Mouse (Mus musculus): Measurements from ENCODE around the gene Ddx23. TPM values are rescaled to one million over a fixed set of nuclear protein-coding genes. Genes with fewer than 3 reads are reported as not detected.

Ddx23 gene
- 24.4 and 29.3 TPM in 2 replicates for polyA plus RNA-seq (2016; fragmentation: Nextera tagmentation; extraction: Ambion mirVana)

DNA sequence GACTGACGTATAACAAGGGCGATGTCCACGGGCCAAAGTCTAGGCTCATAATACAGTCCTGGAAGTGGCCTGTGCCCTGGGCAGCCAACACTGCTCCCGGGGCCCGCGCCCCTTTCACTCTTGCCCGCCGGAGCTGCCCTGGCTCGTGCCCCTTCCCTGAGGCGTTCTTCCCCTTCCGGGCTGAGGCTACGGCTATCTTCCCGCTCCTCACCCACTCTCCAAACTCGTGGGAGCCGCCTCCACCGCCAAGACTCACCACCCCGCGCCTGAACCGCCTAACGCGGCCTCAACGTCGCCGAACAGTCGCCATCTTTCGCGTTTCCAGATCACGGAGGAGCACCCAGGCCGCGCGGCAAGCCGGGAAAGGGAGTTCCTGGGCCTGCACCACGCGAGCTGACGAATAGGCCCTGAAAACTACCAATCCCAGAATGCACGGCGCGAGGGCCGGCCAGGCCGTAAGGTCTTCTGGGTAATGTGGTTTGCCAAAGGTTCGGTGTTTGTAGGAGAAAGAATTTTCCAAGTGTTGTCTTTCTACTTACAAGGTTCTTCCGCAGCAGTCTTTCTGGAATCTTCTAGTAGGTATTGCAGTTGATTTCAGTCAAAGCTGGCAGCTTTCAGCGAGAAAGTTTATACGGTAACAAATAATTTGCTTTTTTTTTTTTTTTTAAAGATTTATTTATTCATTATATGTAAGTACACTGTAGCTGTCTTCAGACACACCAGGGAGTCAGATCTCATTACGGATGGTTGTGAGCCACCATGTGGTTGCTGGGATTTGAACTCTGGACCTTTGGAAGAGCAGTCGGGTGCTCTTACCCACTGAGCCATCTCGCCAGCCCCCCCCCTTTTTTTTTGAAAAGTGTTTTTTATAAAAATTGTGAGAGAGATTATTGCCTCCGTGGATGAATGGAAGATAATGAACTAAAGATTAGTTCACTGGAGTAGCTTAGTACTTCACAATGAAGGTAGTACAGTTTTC is at the start of gene Ddx23:
Ddx23 (minus strand) TSS at position 328 of the 979 bp plus-strand sequence.
- H3K9me3 ChIP-seq = no peaks in the 10 kb centered on the region
- peak; percentile 97 for ATAC-seq (ENCODE audit: low FRiP score, low read depth)
- peak within 1 kb of the TSS; percentile 83 for H3K9ac ChIP-seq (replicated peaks)
- H3K4me2 ChIP-seq (replicated peaks) = peak within 1 kb of the TSS; percentile 74
- WGBS = 5% methylated on average over 48 of the region's 48 CpGs
- H3K27ac ChIP-seq (replicated peaks) = peak within 1 kb of the TSS; percentile 85
- no peaks in the 10 kb centered on the region for H3K27me3 ChIP-seq
- peak within 1 kb of the TSS; percentile 80 for H3K4me3 ChIP-seq
- H3K36me3 ChIP-seq = peaks cover 18% of the 10 kb centered on the region
- 0 out of 2 replicates have a peak, but pooled peaks cover 5% of the 10 kb centered on the region for H3K4me1 ChIP-seq

- no peak for ATAC-seq (ENCODE audit: low FRiP score, low read depth)
- Histone ChIP-seq H3K9me3 (no peaks in the 10 kb centered on the region), H3K9ac (replicated peaks) (no peak overlapping the region), H3K27ac (replicated peaks) (no peak overlapping the region), H3K36me3 (no peaks in the 10 kb centered on the region), H3K4me1 (0 out of 2 replicates have a peak, but pooled peaks cover 3% of the 10 kb centered on the region), H3K4me3 (no peak overlapping the region), H3K27me3 (peaks cover 23% of the 10 kb centered on the region), H3K4me2 (replicated peaks) (no peak overlapping the region)
- WGBS = 19% methylated on average over 9 of the region's 9 CpGs
Observed at GRCm38 (mm10) chr15:98710442-98710841, 47.7 kb upstream of the Ddx23 start.

- Histone ChIP-seq H3K27me3 (peaks cover 27% of the 10 kb centered on the region), H3K4me3 (peak within 1 kb of the TSS; percentile 32), H3K9me3 (no peaks in the 10 kb centered on the region), H3K27ac (replicated peaks) (no peak within 1 kb of the TSS), H3K36me3 (no peaks in the 10 kb centered on the region), H3K4me2 (replicated peaks) (peak within 1 kb of the TSS; percentile 44), H3K9ac (replicated peaks) (no peak within 1 kb of the TSS), H3K4me1 (0 out of 2 replicates have a peak, but pooled peaks cover 3% of the 10 kb centered on the region)
- no peak for ATAC-seq (ENCODE audit: low FRiP score, low read depth)
- 18% methylated on average over 16 of the region's 16 CpGs for WGBS
Observed at GRCm38 (mm10) chr15:98707766-98708372, 45.2 kb upstream of the Ddx23 start, which contains the start of gene Ccdc65. Gene Ccdc65, plus strand, starts transcription at chr15:98708207.

GRCm38 (mm10) chr15:98704312-98704711 is 41.6 kb upstream of the Ddx23 start:
- no peaks in the 10 kb centered on the region for H3K36me3 ChIP-seq
- 66% methylated on average over 9 of the region's 9 CpGs for WGBS
- ATAC-seq (ENCODE audit: low FRiP score, low read depth) = no peak
- H3K9me3 ChIP-seq = no peaks in the 10 kb centered on the region
- no peak overlapping the region for H3K9ac ChIP-seq (replicated peaks)
- H3K4me1 ChIP-seq = peaks cover 6% of the 10 kb centered on the region; the same call in 1 of the 2 replicates
- no peak overlapping the region for H3K27ac ChIP-seq (replicated peaks)
- H3K27me3 ChIP-seq = peaks cover 52% of the 10 kb centered on the region
- H3K4me3 ChIP-seq = no peak overlapping the region
- H3K4me2 ChIP-seq (replicated peaks) = no peak overlapping the region

DNA sequence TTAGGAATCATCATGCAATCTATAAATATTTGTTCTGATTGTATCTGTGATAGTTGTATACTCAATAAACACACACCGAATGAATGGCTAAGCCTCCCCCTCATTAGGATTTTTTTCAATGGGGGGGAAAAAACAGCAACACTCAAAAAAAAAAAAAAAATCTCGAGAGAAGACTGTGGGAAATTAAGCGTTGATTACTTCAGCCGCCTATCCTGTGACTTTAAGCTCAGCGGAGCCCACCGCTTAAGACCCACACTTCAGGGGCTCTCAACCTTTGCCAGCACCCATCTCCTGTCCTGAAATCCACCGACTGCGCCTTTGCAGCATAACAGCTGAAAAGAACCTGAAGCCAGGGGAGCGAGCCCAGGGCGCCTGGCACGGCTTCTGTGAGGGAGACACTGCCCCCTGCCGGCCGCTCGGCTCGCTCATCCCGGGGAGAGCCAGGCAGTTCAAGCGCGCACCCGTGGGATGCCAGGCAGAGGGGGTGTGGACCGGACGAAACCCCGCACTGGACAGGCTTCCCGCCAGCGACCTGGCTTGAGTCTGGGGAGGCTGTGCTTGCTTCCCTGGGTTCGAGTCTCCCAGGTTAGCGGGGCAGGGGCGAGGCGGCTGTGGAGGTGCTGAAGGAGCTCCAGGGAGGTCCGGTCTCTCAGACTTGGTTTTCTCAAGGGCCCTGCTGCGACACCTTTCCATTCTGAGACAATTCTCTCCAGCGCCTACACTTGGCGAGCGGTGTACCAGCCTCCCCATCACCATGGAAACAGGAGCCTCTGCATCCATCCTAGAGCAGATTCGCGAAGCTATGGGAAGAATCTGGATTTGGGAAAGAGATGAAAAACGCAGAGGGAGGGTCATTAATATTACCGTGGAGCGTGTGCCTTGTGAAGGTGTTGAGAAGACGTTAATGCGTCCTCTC is 36.8 kb upstream of the Ddx23 start:
- Histone ChIP-seq H3K36me3 (no peaks in the 10 kb centered on the region), H3K27me3 (peaks cover 39% of the 10 kb centered on the region), H3K27ac (replicated peaks) (no peak overlapping the region), H3K9me3 (no peaks in the 10 kb centered on the region), H3K4me3 (peak overlapping the region; percentile 42), H3K4me1 (peaks cover 18% of the 10 kb centered on the region), H3K4me2 (replicated peaks) (peak overlapping the region; percentile 67), H3K9ac (replicated peaks) (peak overlapping the region; percentile 55)
- ATAC-seq (ENCODE audit: low FRiP score, low read depth) = peak; percentile 85
- WGBS = 6% methylated on average over 40 of the region's 40 CpGs

GRCm38 (mm10) chr15:98696216-98696615 is 33.5 kb upstream of the Ddx23 start:
- no peak overlapping the region for H3K9ac ChIP-seq (replicated peaks)
- no peaks in the 10 kb centered on the region for H3K36me3 ChIP-seq
- H3K4me1 ChIP-seq = peaks cover 31% of the 10 kb centered on the region
- H3K9me3 ChIP-seq = no peaks in the 10 kb centered on the region
- no peak overlapping the region for H3K27ac ChIP-seq (replicated peaks)
- H3K4me2 ChIP-seq (replicated peaks) = no peak overlapping the region
- no peak overlapping the region for H3K4me3 ChIP-seq
- 55% methylated on average over 8 of the region's 8 CpGs for WGBS
- no peak for ATAC-seq (ENCODE audit: low FRiP score, low read depth)
- H3K27me3 ChIP-seq = peaks cover 18% of the 10 kb centered on the region

- no peak for ATAC-seq (ENCODE audit: low FRiP score, low read depth)
- H3K9ac ChIP-seq (replicated peaks) = no peak overlapping the region
Observed at GRCm38 (mm10) chr15:98695726-98696125, 33.0 kb upstream of the Ddx23 start.

DNA sequence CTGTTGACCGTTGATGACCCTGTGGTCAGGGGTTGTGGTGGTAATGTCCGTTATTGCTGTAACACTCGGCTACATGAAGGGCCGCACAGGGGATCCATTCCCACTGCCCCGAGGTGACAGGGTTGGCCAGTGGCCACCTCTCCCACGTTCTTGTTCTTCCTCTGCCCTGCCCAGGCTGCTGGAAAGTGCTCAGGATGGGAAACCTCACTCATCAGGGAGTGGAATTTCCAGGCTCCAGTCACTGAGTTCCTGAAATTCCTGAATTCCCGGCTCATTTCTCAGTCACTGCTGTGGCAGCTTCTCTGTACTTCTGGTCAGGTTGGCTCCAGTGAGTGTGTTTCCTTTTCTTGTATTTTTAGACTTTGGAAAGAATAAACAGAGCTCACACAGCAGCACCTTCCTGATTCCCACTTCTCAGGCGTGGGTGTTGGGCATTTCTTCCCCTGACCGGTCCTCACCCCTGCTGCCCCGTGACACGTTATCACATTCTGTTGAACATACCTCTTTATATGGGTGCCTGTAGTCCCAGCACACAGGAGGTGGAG is 29.5 kb upstream of the Ddx23 start:
- Histone ChIP-seq H3K27me3 (no peaks in the 10 kb centered on the region), H3K9ac (replicated peaks) (no peak overlapping the region), H3K27ac (replicated peaks) (peak overlapping the region; percentile 60; the same call in 1 of the 2 replicates), H3K4me2 (replicated peaks) (no peak overlapping the region), H3K9me3 (no peaks in the 10 kb centered on the region), H3K4me1 (peaks cover 41% of the 10 kb centered on the region), H3K36me3 (no peaks in the 10 kb centered on the region), H3K4me3 (no peak overlapping the region)
- WGBS = 49% methylated on average over 11 of the region's 11 CpGs
- ATAC-seq (ENCODE audit: low FRiP score, low read depth) = no peak

More at GRCm38 (mm10) chr15:98695726-98696125, 33.0 kb upstream of the Ddx23 start:
- Histone ChIP-seq H3K27ac (replicated peaks) (no peak overlapping the region), H3K4me3 (no peak overlapping the region), H3K4me2 (replicated peaks) (no peak overlapping the region), H3K9me3 (no peaks in the 10 kb centered on the region), H3K36me3 (no peaks in the 10 kb centered on the region), H3K4me1 (peaks cover 36% of the 10 kb centered on the region), H3K27me3 (peaks cover 13% of the 10 kb centered on the region)
- WGBS = 63% methylated on average over 9 of the region's 9 CpGs

DNA sequence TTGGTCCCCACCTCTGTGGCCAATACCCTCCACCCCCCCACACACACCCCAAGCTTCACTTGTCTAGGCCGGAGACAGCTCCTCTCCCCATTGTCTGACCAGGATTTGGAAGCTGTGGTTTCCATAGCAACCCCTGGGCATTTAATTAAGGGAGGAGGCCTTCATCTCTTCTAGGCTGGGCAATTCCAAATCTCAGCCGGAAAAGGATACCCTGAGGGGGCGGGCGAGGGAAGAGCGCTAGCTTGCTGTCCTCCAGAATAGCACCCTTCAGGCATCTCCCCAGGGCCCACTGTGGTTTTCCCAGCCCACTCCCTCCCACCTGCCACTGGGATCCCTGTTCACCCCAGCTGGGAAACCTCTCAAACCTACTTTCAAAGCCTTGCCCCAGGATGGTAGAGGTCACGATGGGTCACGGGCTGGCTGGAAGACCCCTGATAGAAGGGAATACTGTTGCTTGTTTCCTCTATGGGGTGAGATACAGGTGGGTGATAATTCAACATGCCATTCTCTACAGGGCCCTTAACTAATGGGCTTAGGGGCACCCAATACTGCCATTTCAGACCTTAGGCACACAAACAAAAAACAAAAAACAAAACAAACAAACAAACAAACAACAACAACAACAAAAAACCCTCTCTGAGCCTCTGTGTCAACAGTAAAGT is 28.9 kb upstream of the Ddx23 start:
- ATAC-seq (ENCODE audit: low FRiP score, low read depth) = peak; percentile 83
- Histone ChIP-seq H3K4me3 (no peak overlapping the region), H3K27ac (replicated peaks) (peak overlapping the region; percentile 60), H3K9ac (replicated peaks) (no peak overlapping the region), H3K4me1 (peaks cover 41% of the 10 kb centered on the region), H3K36me3 (no peaks in the 10 kb centered on the region), H3K9me3 (no peaks in the 10 kb centered on the region), H3K4me2 (replicated peaks) (peak overlapping the region; percentile 16), H3K27me3 (no peaks in the 10 kb centered on the region)
- 14% methylated on average over 7 of the region's 7 CpGs for WGBS

- Histone ChIP-seq H3K9me3 (no peaks in the 10 kb centered on the region), H3K4me2 (replicated peaks) (no peak overlapping the region), H3K27me3 (no peaks in the 10 kb centered on the region), H3K9ac (replicated peaks) (no peak overlapping the region), H3K4me1 (peaks cover 31% of the 10 kb centered on the region), H3K27ac (replicated peaks) (no peak overlapping the region), H3K36me3 (no peaks in the 10 kb centered on the region), H3K4me3 (no peak overlapping the region)
- no peak for ATAC-seq (ENCODE audit: low FRiP score, low read depth)
- 77% methylated on average over 2 of the region's 2 CpGs for WGBS
Observed at GRCm38 (mm10) chr15:98689682-98690081, 27.0 kb upstream of the Ddx23 start.

DNA sequence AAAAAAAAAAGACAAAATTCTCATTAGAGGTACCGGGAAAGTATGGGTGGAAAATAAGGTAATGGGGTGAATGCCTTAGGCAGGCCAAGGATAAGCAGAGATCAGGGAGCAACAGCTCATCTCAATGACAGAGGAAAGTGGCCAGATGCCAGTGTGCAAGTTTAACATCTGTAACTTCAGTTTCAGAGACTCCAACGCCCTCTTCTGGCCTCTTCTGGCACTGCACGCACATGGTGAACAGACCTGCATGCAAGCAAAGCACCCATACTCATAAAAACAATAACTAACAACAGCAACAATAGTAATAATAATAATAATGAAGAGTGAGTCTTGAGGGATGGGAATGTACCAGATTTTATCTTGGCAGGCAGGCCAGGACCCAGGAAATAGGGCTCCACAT is 23.2 kb upstream of the Ddx23 start:
- H3K4me1 ChIP-seq = peaks cover 15% of the 10 kb centered on the region
- H3K27ac ChIP-seq (replicated peaks) = no peak overlapping the region
- no peak overlapping the region for H3K9ac ChIP-seq (replicated peaks)
- no peak overlapping the region for H3K4me3 ChIP-seq
- no peak for ATAC-seq (ENCODE audit: low FRiP score, low read depth)
- 76% methylated on average over 3 of the region's 3 CpGs for WGBS
- H3K9me3 ChIP-seq = no peaks in the 10 kb centered on the region
- no peaks in the 10 kb centered on the region for H3K36me3 ChIP-seq
- H3K27me3 ChIP-seq = no peaks in the 10 kb centered on the region
- H3K4me2 ChIP-seq (replicated peaks) = no peak overlapping the region
